Comparison of ENCODE assay signal across 21 mouse cellular contexts in the genomic region with DNA sequence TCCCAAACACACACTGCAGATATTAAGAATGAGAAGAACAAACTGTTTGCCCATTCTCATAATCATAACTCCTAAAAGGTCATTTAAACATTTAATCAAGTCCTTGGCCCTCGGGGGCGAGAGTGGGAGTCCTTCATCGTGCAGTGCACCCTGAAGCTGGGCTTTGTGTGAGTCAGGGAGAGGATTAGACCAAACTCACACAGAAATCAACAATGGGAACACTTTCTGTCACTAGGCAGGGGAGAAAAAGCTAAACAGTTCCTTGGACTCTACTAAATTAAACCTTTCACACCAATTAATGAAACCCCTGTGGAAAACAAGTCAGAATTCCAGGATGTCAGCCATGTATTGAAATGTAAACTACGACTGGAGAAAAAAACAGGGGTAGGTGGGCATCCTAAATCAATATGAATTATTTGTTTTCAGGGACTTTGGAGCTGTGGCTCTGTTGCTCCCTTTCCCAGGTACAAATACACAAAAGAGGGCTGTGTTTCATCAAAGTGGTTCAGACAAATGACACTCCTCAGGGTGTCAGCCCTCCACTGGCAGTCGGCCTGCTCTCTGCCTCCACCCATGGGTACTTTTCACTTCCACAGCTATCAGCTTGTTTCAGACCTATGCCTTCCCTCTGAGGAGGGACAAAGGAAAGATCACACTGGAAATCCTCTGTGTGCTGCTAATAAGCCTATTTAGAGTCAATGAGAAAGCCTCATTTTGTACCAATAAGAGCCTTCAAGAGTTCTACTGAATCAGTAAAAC.
DNase-seq lines count a peak whose midpoint lies in the region; ATAC-seq lines count a peak whose summit lies in the region.
"Had no signal": no experiment of that assay in that cellular context is flagged by ENCODE, and none has a peak within 500 bp of the region (broad histone marks: within the 10 kb centered on the region; RNA-seq: fewer than 3 reads in every experiment).

No protein-coding gene starts in this region.

- WGBS in hindbrain, embryonic 13.5 days, result 26% methylated on average over 5 of the region's 5 CpGs
- WGBS in hindbrain, embryonic 11.5 days, result 24% methylated on average over 5 of the region's 5 CpGs
- 6% methylated on average over 5 of the region's 5 CpGs for whole genome bisulfite sequencing in forebrain, embryonic 16.5 days
- WGBS in midbrain, embryonic 13.5 days, result 6% methylated on average over 5 of the region's 5 CpGs
- WGBS in neural tube, embryonic 15.5 days, result 19% methylated on average over 5 of the region's 5 CpGs
- 35% methylated on average over 5 of the region's 5 CpGs for WGBS in liver, embryonic 12.5 days (ENCODE audit: insufficient replicate concordance)

- no peaks in the 10 kb centered on the region for H3K9me3 ChIP-seq in hindbrain, embryonic 13.5 days
- H3K9me3 ChIP-seq in hindbrain, embryonic 11.5 days (ENCODE audit: control insufficient read depth, low read length), result no peaks in the 10 kb centered on the region
- H3K9me3 ChIP-seq in forebrain, embryonic 16.5 days (ENCODE audit: control insufficient read depth, low read length), result no peaks in the 10 kb centered on the region
- no peaks in the 10 kb centered on the region for H3K9me3 ChIP-seq in midbrain, embryonic 13.5 days
- no peaks in the 10 kb centered on the region for H3K9me3 ChIP-seq in neural tube, embryonic 15.5 days (replicated peaks)
- no peaks in the 10 kb centered on the region for H3K9me3 ChIP-seq in liver, embryonic 12.5 days (replicated peaks)
- H3K9me3 ChIP-seq: heart, embryonic 12.5 days had no signal

- intact Hi-C loops in left cerebral cortex, postnatal 4 days (cut with DNase I), result no loop called here

- no peaks in the 10 kb centered on the region; the same call in 1 of the 2 replicates for H3K4me1 ChIP-seq in hindbrain, embryonic 13.5 days (replicated peaks)
- no peaks in the 10 kb centered on the region for H3K4me1 ChIP-seq in hindbrain, embryonic 11.5 days (replicated peaks; ENCODE audit: control insufficient read depth, insufficient read depth, low read length)
- peaks cover 4% of the 10 kb centered on the region; the same call in 1 of the 2 replicates for H3K4me1 ChIP-seq in forebrain, embryonic 16.5 days (replicated peaks; ENCODE audit: control insufficient read depth, insufficient read depth, low read length)
- peaks cover 14% of the 10 kb centered on the region for H3K4me1 ChIP-seq in midbrain, embryonic 13.5 days (replicated peaks)
- peaks cover 4% of the 10 kb centered on the region; the same call in 1 of the 2 replicates for H3K4me1 ChIP-seq in neural tube, embryonic 15.5 days
- no peaks in the 10 kb centered on the region for H3K4me1 ChIP-seq in liver, embryonic 12.5 days
- H3K4me1 ChIP-seq: heart, embryonic 12.5 days had no signal

- 0 out of 2 replicates have a peak overlapping the region, but pooled peaks have one; percentile 8 for H3K27ac ChIP-seq in hindbrain, embryonic 13.5 days
- no peak overlapping the region for H3K27ac ChIP-seq in hindbrain, embryonic 11.5 days (ENCODE audit: low read depth, low read length)
- no peak overlapping the region for H3K27ac ChIP-seq in forebrain, embryonic 16.5 days (ENCODE audit: low read length)
- H3K27ac ChIP-seq in midbrain, embryonic 13.5 days, result peak overlapping the region; percentile 20; the same call in 1 of the 2 replicates
- 0 out of 2 replicates have a peak overlapping the region, but pooled peaks have one; percentile 37 for H3K27ac ChIP-seq in neural tube, embryonic 15.5 days (replicated peaks)
- no peak overlapping the region for H3K27ac ChIP-seq in liver, embryonic 12.5 days
- H3K27ac ChIP-seq: kidney, postnatal 0 days had no signal

- H3K4me2 ChIP-seq in hindbrain, embryonic 13.5 days, result no peak overlapping the region
- H3K4me2 ChIP-seq in hindbrain, embryonic 11.5 days (replicated peaks; ENCODE audit: low read depth, low read length), result no peak overlapping the region
- no peak overlapping the region for H3K4me2 ChIP-seq in forebrain, embryonic 16.5 days (ENCODE audit: low read length)
- no peak overlapping the region for H3K4me2 ChIP-seq in midbrain, embryonic 13.5 days (replicated peaks)
- no peak overlapping the region for H3K4me2 ChIP-seq in neural tube, embryonic 15.5 days
- H3K4me2 ChIP-seq in liver, embryonic 12.5 days, result no peak overlapping the region
- H3K4me2 ChIP-seq: heart, embryonic 12.5 days had no signal

- no peak for DNase-seq in hindbrain, embryonic 11.5 days (ENCODE audit: low spot score)
- DNase-seq in left cerebral cortex, postnatal 4 days, result no peak
- DNase-seq: adrenal gland, postnatal 25 days; heart, postnatal 36 days; layer of hippocampus, postnatal 36 days; liver; lung, adult 2 months; lung, postnatal 4 days; right cerebral cortex, adult 18-20 months; spleen, adult 18-20 months; thymus, adult 18-20 months had no signal

- ATAC-seq in hindbrain, embryonic 13.5 days (ENCODE audit: low FRiP score), result peak; percentile 71
- no peak for ATAC-seq in hindbrain, embryonic 11.5 days (ENCODE audit: low FRiP score)
- 0 out of 2 replicates have a peak, but pooled peaks have one; percentile 49 for ATAC-seq in forebrain, embryonic 16.5 days
- ATAC-seq in midbrain, embryonic 13.5 days, result peak; percentile 78
- ATAC-seq in neural tube, embryonic 15.5 days (ENCODE audit: low FRiP score), result peak; percentile 80; the same call in 1 of the 2 replicates
- ATAC-seq in liver, embryonic 12.5 days, result no peak
- ATAC-seq: activated CD4-positive, CD25-positive, alpha-beta regulatory T cell, adult 4 months; intestine, postnatal 0 days; Patski had no signal

- H3K4me3 ChIP-seq in hindbrain, embryonic 13.5 days, result no peak overlapping the region
- no peak overlapping the region for H3K4me3 ChIP-seq in hindbrain, embryonic 11.5 days (ENCODE audit: low read depth, low read length)
- H3K4me3 ChIP-seq in forebrain, embryonic 16.5 days (replicated peaks; ENCODE audit: low read length), result no peak overlapping the region
- no peak overlapping the region for H3K4me3 ChIP-seq in midbrain, embryonic 13.5 days (replicated peaks)
- H3K4me3 ChIP-seq in neural tube, embryonic 15.5 days (replicated peaks), result no peak overlapping the region
- no peak overlapping the region for H3K4me3 ChIP-seq in liver, embryonic 12.5 days
- H3K4me3 ChIP-seq: heart, embryonic 12.5 days had no signal

- no peaks in the 10 kb centered on the region for H3K27me3 ChIP-seq in hindbrain, embryonic 13.5 days
- H3K27me3 ChIP-seq in hindbrain, embryonic 11.5 days (ENCODE audit: control insufficient read depth, insufficient read depth, low read length), result no peaks in the 10 kb centered on the region
- no peaks in the 10 kb centered on the region for H3K27me3 ChIP-seq in forebrain, embryonic 16.5 days (replicated peaks; ENCODE audit: control insufficient read depth, insufficient read depth, low read length)
- H3K27me3 ChIP-seq in midbrain, embryonic 13.5 days, result no peaks in the 10 kb centered on the region
- no peaks in the 10 kb centered on the region for H3K27me3 ChIP-seq in neural tube, embryonic 15.5 days (replicated peaks)
- H3K27me3 ChIP-seq in liver, embryonic 12.5 days (replicated peaks), result no peaks in the 10 kb centered on the region
- H3K27me3 ChIP-seq: heart, embryonic 12.5 days; Patski had no signal

- H3K36me3 ChIP-seq in hindbrain, embryonic 13.5 days, result no peaks in the 10 kb centered on the region
- no peaks in the 10 kb centered on the region for H3K36me3 ChIP-seq in hindbrain, embryonic 11.5 days (ENCODE audit: control insufficient read depth, insufficient read depth, low read length)
- H3K36me3 ChIP-seq in forebrain, embryonic 16.5 days (ENCODE audit: control insufficient read depth, insufficient read depth), result no peaks in the 10 kb centered on the region
- H3K36me3 ChIP-seq in midbrain, embryonic 13.5 days, result no peaks in the 10 kb centered on the region
- H3K36me3 ChIP-seq in neural tube, embryonic 15.5 days, result no peaks in the 10 kb centered on the region
- H3K36me3 ChIP-seq in liver, embryonic 12.5 days, result no peaks in the 10 kb centered on the region
- H3K36me3 ChIP-seq: heart, embryonic 12.5 days had no signal

- no peak overlapping the region for H3K9ac ChIP-seq in hindbrain, embryonic 13.5 days
- no peak overlapping the region for H3K9ac ChIP-seq in hindbrain, embryonic 11.5 days (ENCODE audit: low read depth, low read length)
- H3K9ac ChIP-seq in forebrain, embryonic 16.5 days (replicated peaks; ENCODE audit: low read depth, low read length), result no peak overlapping the region
- H3K9ac ChIP-seq in midbrain, embryonic 13.5 days (replicated peaks), result no peak overlapping the region
- no peak overlapping the region for H3K9ac ChIP-seq in neural tube, embryonic 15.5 days (replicated peaks)
- no peak overlapping the region for H3K9ac ChIP-seq in liver, embryonic 12.5 days
- H3K9ac ChIP-seq: heart, embryonic 12.5 days had no signal

Comparison
In these comparisons a context has a peak if more than half of its experiments do, and no peak if none do; other contexts are left out.
1. ATAC-seq: peak in hindbrain, embryonic 13.5 days (single experiment), forebrain, embryonic 16.5 days (single experiment), midbrain, embryonic 13.5 days (single experiment) and neural tube, embryonic 15.5 days (single experiment); none in hindbrain, embryonic 11.5 days (single experiment) and liver, embryonic 12.5 days (single experiment).
2. H3K27ac ChIP-seq: peak in hindbrain, embryonic 13.5 days (single experiment), midbrain, embryonic 13.5 days (single experiment) and neural tube, embryonic 15.5 days (single experiment); none in hindbrain, embryonic 11.5 days (single experiment), forebrain, embryonic 16.5 days (single experiment) and liver, embryonic 12.5 days (single experiment).